20 mouse cellular contexts compared by ENCODE assay signal in genomic region chr5:113845627-113846026, GRCm38 (mm10). TPM values are rescaled to one million over a fixed set of nuclear protein-coding genes. Genes with fewer than 3 reads are reported as not detected.
"Had no signal": no experiment of that assay in that cellular context is flagged by ENCODE, and none has a peak within 500 bp of the region (broad histone marks: within the 10 kb centered on the region; RNA-seq: fewer than 3 reads in every experiment).

No protein-coding gene starts in this region.

- H3K27ac ChIP-seq: macrophage; midbrain, embryonic 13.5 days; midbrain, embryonic 15.5 days; neural tube, embryonic 13.5 days; neural tube, embryonic 15.5 days had no signal

- H3K4me3 ChIP-seq: lung, embryonic 15.5 days; megakaryocyte, embryonic 14.5 days; midbrain, embryonic 13.5 days; midbrain, embryonic 15.5 days; neural tube, embryonic 13.5 days; neural tube, embryonic 15.5 days had no signal

- H3K9ac ChIP-seq: lung, embryonic 15.5 days; midbrain, embryonic 13.5 days; midbrain, embryonic 15.5 days; neural tube, embryonic 13.5 days; neural tube, embryonic 15.5 days had no signal

- DNase-seq: lung, adult 2 months; lung, postnatal 14 days; lung, postnatal 36 days; retina, postnatal 1 day; right cerebral cortex, adult 18-20 months; right cerebral cortex, postnatal 25 days; right cerebral cortex, postnatal 4 days; spleen, adult 18-20 months; thymus, adult 18-20 months; thymus, postnatal 14 days; thymus, postnatal 36 days had no signal

- H3K9me3 ChIP-seq: lung, embryonic 15.5 days; megakaryocyte, embryonic 14.5 days; midbrain, embryonic 13.5 days; midbrain, embryonic 15.5 days; neural tube, embryonic 13.5 days; neural tube, embryonic 15.5 days had no signal

- ATAC-seq: midbrain, embryonic 13.5 days; midbrain, embryonic 15.5 days had no signal

- H3K4me2 ChIP-seq: lung, embryonic 15.5 days; midbrain, embryonic 11.5 days; midbrain, embryonic 13.5 days; midbrain, embryonic 15.5 days; neural tube, embryonic 13.5 days; neural tube, embryonic 15.5 days had no signal

- H3K4me1 ChIP-seq: midbrain, embryonic 15.5 days; neural tube, embryonic 13.5 days; neural tube, embryonic 15.5 days had no signal

- H3K27me3 ChIP-seq: lung, embryonic 15.5 days; megakaryocyte, embryonic 14.5 days; midbrain, embryonic 13.5 days; midbrain, embryonic 15.5 days; neural tube, embryonic 13.5 days; neural tube, embryonic 15.5 days had no signal

RNA-seq across cellular contexts. Expression of gene Tmem119, which starts 45.3 kb away (rescaled TPM):
- total RNA-seq: monocyte, adult 5-6 weeks had no signal
- polyA plus RNA-seq: macrophage had no signal
